Mouse (Mus musculus) heart, embryonic 14.5 days (tissue): ENCODE data around the gene Nol3. TPM values are rescaled to one million over a fixed set of nuclear protein-coding genes. Genes with fewer than 3 reads are reported as not detected.

ENCODE experiments used
- ATAC-seq: fragments of 200-750 bp; cut with Nextera tagmentation; 2 replicates; pipeline ENCODE4 v1.8.0; 2017; ENCODE audit warnings: low read depth, moderate TSS enrichment; ENCODE audit not compliant: insufficient number of reproducible peaks, insufficient read depth, low FRiP score
- H3K27ac ChIP-seq, 2 experiments: fragments of 200-500 bp in 1 of 2; fragments of 300-500 bp in 1 of 2; sonication (generic) in 1 of 2; replicated peaks in 1 of 2; 2 replicates each; pipeline ENCODE4 v1.5.1; 2012 to 2014; ENCODE audit warnings: low read depth in 2 of 2, low read length in 2 of 2, control low read depth in 1 of 2, mild to moderate bottlenecking in 1 of 2, mixed read lengths in 1 of 2; ENCODE audit not compliant: control insufficient read depth in 1 of 2, insufficient read depth in 1 of 2
- H3K27me3 ChIP-seq: fragments of 300-500 bp; sonication (generic); 2 replicates; pipeline ENCODE4 v1.6.1; 2014; ENCODE audit warnings: mild to moderate bottlenecking, low read length, control low read depth; ENCODE audit not compliant: control insufficient read depth, insufficient read depth
- H3K36me3 ChIP-seq: fragments of 300-500 bp; sonication (generic); 2 replicates; pipeline ENCODE4 v1.6.1; 2014; ENCODE audit warnings: mild to moderate bottlenecking, control low read depth, low read length, mixed read lengths; ENCODE audit not compliant: control insufficient read depth, insufficient read depth
- H3K4me1 ChIP-seq, 2 experiments: fragments of 200-500 bp in 1 of 2; fragments of 300-500 bp in 1 of 2; sonication (generic) in 1 of 2; 2 replicates each; pipeline ENCODE4 v1.6.1; 2012 to 2014; ENCODE audit warnings: low read length in 2 of 2, control low read depth in 1 of 2, mixed read lengths in 1 of 2; ENCODE audit not compliant: control insufficient read depth in 2 of 2, insufficient read depth in 2 of 2
- H3K4me2 ChIP-seq: fragments of 300-500 bp; sonication (generic); 2 replicates; pipeline ENCODE4 v1.6.1; 2014; ENCODE audit warnings: mild to moderate bottlenecking, low read length
- H3K4me3 ChIP-seq, 2 experiments: fragments of 200-500 bp in 1 of 2; fragments of 300-500 bp in 1 of 2; sonication (generic) in 1 of 2; 2 replicates each; pipeline ENCODE4 v1.5.1; 2012 to 2014; ENCODE audit warnings: low read length in 2 of 2, mild to moderate bottlenecking in 2 of 2, control low read depth in 1 of 2, low read depth in 1 of 2, moderate library complexity in 1 of 2; ENCODE audit not compliant: control insufficient read depth in 1 of 2, insufficient read depth in 1 of 2
- H3K9ac ChIP-seq: fragments of 300-500 bp; sonication (generic); 2 replicates; pipeline ENCODE4 v1.6.1; 2014; ENCODE audit warnings: mild to moderate bottlenecking, low read length
- H3K9me3 ChIP-seq: fragments of 300-500 bp; sonication (generic); 2 replicates; pipeline ENCODE4 v1.6.1; 2016; ENCODE audit warnings: low read length, control low read depth; ENCODE audit not compliant: control insufficient read depth
- WGBS: fragments of 180-500 bp; shearing (Covaris S2); extraction: QIAGEN DNeasy Blood & Tissue Kit; methylation state at CpG from one replicate; pipeline ENCODE4 v1.1.7; 2014; 5-methylcytosine and 5-hydroxymethylcytosine counted together
- polyA plus RNA-seq: library from polyadenylated mRNA; unstranded; fragments of >200 nt; fragmentation: Nextera tagmentation; extraction: Ambion mirVana; gene quantifications from 2 replicates; pipeline ENCODE4 v1.2.1, GENCODE M21; 2014

Nol3 gene
- polyA plus RNA-seq, 1 experiment from 2014 or later = 3.4 TPM

- no peak for ATAC-seq
- WGBS = 8% methylated on average over 11 of the region's 11 CpGs
- H3K4me2 ChIP-seq = peak overlapping the region; percentile 80
- no peaks in the 10 kb centered on the region for H3K9me3 ChIP-seq
- H3K9ac ChIP-seq = peak overlapping the region; percentile 60; the same call in 1 of the 2 replicates
- no peaks in the 10 kb centered on the region for H3K36me3 ChIP-seq
- peaks cover 13 to 19% of the 10 kb centered on the region in 2 experiments for H3K4me1 ChIP-seq
- H3K4me3 ChIP-seq = peak overlapping the region in 1 of 2 experiments; percentile 45; a peak in 1 of 4 replicates
- no peak overlapping the region for H3K27ac ChIP-seq
- H3K27me3 ChIP-seq = peaks cover 95% of the 10 kb centered on the region
These were observed 553 bp upstream of the Nol3 start for GRCm38 (mm10) chr8:105275387-105275786.

- WGBS = 7% methylated on average over 30 of the region's 30 CpGs
- peaks cover 13 to 18% of the 10 kb centered on the region in 2 experiments for H3K4me1 ChIP-seq
- ATAC-seq = peak; percentile 47; the same call in 1 of the 2 replicates
- no peak overlapping the region for H3K27ac ChIP-seq
- H3K4me3 ChIP-seq = peak overlapping the region; percentile 44 to 45
- H3K9ac ChIP-seq = peak overlapping the region; percentile 60
- no peaks in the 10 kb centered on the region for H3K36me3 ChIP-seq
- peaks cover 84% of the 10 kb centered on the region for H3K27me3 ChIP-seq
- peak overlapping the region; percentile 80 for H3K4me2 ChIP-seq
- H3K9me3 ChIP-seq = no peaks in the 10 kb centered on the region
These were observed 566 bp downstream of the Nol3 start for GRCm38 (mm10) chr8:105276292-105277120.

GRCm38 (mm10) chr8:105278911-105279334, 3.0 kb downstream of the Nol3 start:
- Histone ChIP-seq H3K27me3 (peaks cover 60% of the 10 kb centered on the region), H3K27ac (no peak overlapping the region), H3K36me3 (no peaks in the 10 kb centered on the region), H3K9ac (no peak overlapping the region), H3K4me2 (peak overlapping the region; percentile 55), H3K4me1 (peaks cover 13 to 18% of the 10 kb centered on the region in 2 experiments), H3K9me3 (no peaks in the 10 kb centered on the region), H3K4me3 (peak overlapping the region; percentile 10 to 18; a peak in 3 of 4 replicates)
- 5% methylated on average over 28 of the region's 28 CpGs for WGBS
- ATAC-seq = peak; percentile 41; the same call in 1 of the 2 replicates

GRCm38 (mm10) chr8:105280567-105280966, 4.6 kb downstream of the Nol3 start:
- H3K9ac ChIP-seq = no peak overlapping the region
- H3K4me1 ChIP-seq = peaks cover 11 to 15% of the 10 kb centered on the region in 2 experiments; a peak in 3 of 4 replicates
- 0 out of 2 replicates have a peak, but pooled peaks cover 5% of the 10 kb centered on the region for H3K36me3 ChIP-seq
- WGBS = 72% methylated on average over 3 of the region's 3 CpGs
- no peaks in the 10 kb centered on the region for H3K9me3 ChIP-seq
- H3K27ac ChIP-seq = no peak overlapping the region
- peaks cover 44% of the 10 kb centered on the region for H3K27me3 ChIP-seq
- ATAC-seq = no peak
- no peak overlapping the region for H3K4me2 ChIP-seq
- no peak overlapping the region for H3K4me3 ChIP-seq

GRCm38 (mm10) chr8:105281821-105282220, 5.9 kb downstream of the Nol3 start:
- 0 out of 2 replicates have a peak, but pooled peaks cover 5% of the 10 kb centered on the region for H3K36me3 ChIP-seq
- H3K4me1 ChIP-seq = peaks cover 5 to 8% of the 10 kb centered on the region in 2 experiments; a peak in 2 of 4 replicates
- WGBS = 86% methylated on average over 12 of the region's 12 CpGs
- no peak overlapping the region for H3K9ac ChIP-seq
- H3K4me3 ChIP-seq = no peak overlapping the region
- ATAC-seq = no peak
- H3K4me2 ChIP-seq = no peak overlapping the region
- H3K9me3 ChIP-seq = no peaks in the 10 kb centered on the region
- peaks cover 33% of the 10 kb centered on the region for H3K27me3 ChIP-seq
- no peak overlapping the region for H3K27ac ChIP-seq

DNA sequence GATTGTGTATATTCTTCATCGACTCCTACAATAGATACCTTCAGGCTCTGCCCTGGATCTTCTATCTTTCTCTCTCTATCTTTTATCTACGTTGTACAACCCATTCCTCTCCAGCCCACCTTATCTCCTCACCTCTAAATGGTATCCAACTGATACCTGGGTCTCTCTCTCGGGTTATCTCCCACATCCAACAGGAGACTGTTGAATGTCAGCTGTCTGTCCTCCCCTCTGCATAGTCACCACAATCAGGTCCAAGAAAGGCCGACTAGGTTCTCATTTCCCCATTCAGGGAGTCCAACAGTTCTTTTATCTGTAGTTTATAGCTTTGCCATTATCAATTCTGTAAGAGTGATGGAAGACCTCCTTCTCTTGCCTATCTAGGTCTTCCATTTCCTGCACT, 6.3 kb downstream of the Nol3 start:
- peaks cover 5 to 8% of the 10 kb centered on the region in 2 experiments; a peak in 2 of 4 replicates for H3K4me1 ChIP-seq
- no peak overlapping the region for H3K9ac ChIP-seq
- H3K9me3 ChIP-seq = no peaks in the 10 kb centered on the region
- H3K27me3 ChIP-seq = peaks cover 28% of the 10 kb centered on the region
- no peak overlapping the region for H3K4me3 ChIP-seq
- 60% methylated on average over 4 of the region's 4 CpGs for WGBS
- no peak for ATAC-seq
- no peak overlapping the region for H3K27ac ChIP-seq
- 0 out of 2 replicates have a peak, but pooled peaks cover 5% of the 10 kb centered on the region for H3K36me3 ChIP-seq
- H3K4me2 ChIP-seq = no peak overlapping the region

- H3K27me3 ChIP-seq = peaks cover 20% of the 10 kb centered on the region
- WGBS = 30% methylated on average over 23 of the region's 23 CpGs
- H3K9me3 ChIP-seq = no peaks in the 10 kb centered on the region
- peaks cover 5 to 8% of the 10 kb centered on the region in 2 experiments; a peak in 2 of 4 replicates for H3K4me1 ChIP-seq
- H3K4me3 ChIP-seq = no peak overlapping the region
- H3K4me2 ChIP-seq = 0 out of 2 replicates have a peak overlapping the region, but pooled peaks have one; percentile 4
- H3K27ac ChIP-seq = no peak overlapping the region
- peak; percentile 15; the same call in 1 of the 2 replicates for ATAC-seq
- H3K36me3 ChIP-seq = 0 out of 2 replicates have a peak, but pooled peaks cover 5% of the 10 kb centered on the region
- H3K9ac ChIP-seq = no peak overlapping the region
These were observed 7.1 kb downstream of the Nol3 start for GRCm38 (mm10) chr8:105283074-105283473.
